ENCODE assay signal across 8 mouse cellular contexts in the genomic region with DNA sequence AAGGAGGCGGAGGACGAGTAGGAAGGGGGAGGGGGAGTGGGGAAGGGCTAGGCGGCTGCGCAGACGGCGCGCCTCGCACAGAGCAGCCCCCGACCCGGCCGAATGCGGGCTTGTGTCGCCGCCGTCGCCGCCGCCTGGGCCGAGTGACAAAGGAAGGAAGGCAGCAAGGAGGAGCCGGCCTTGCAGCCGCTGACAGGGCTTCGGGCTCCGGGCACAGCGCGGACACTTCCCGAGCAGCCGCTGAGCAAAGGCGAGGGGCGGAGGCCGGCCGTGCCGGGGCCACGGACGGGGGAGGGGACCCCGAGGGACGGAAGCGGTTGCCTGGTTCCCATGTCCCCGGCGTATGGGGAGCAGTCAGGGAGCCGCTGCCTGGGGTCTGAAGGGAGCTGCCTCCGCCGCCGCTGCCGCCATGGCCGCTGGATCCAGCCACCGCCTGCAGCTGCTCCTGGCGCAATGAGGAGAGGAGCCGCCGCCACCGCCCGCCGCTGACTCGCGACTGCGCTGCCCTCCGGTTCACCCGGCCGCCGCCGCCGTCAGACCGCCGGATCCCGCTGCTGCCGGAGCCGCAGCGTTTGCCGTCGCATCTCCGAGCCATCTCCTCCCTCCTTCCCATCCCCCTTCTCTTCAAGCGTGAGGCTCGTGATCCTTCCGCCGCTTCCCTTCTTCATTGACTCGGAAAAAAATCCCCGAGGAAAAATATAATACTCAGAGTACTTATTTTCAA. TPM values are rescaled to one million over a fixed set of nuclear protein-coding genes. Genes with fewer than 3 reads are reported as not detected.
DNase-seq lines count a peak whose midpoint lies in the region; ATAC-seq and TF ChIP-seq lines count a peak whose summit lies in the region.

No protein-coding gene starts in this region.

- H3K4me2 ChIP-seq in heart, embryonic 15.5 days = peak overlapping the region; percentile 78
- peak overlapping the region; percentile 64 for H3K4me2 ChIP-seq in intestine, embryonic 14.5 days (ENCODE audit: low read length)
- H3K4me2 ChIP-seq in midbrain, embryonic 13.5 days (replicated peaks) = peak overlapping the region; percentile 30

- no peak for DNase-seq in heart, postnatal 25 days (ENCODE audit: low spot score)
- no peak for DNase-seq in embryonic facial prominence, embryonic 10.5 days (ENCODE audit: low spot score)
- DNase-seq in intestine, embryonic 14.5 days (ENCODE audit: low spot score) = no peak
- no peak for DNase-seq in layer of hippocampus, adult 9-11 months
- DNase-seq in right cerebral cortex, postnatal 36 days (ENCODE audit: low spot score in 2 of 2) = no peak

- no peaks in the 10 kb centered on the region for H3K36me3 ChIP-seq in heart, embryonic 15.5 days
- H3K36me3 ChIP-seq in E14TG2a.4 (ENCODE audit: insufficient read depth, low read length) = peaks cover 5% of the 10 kb centered on the region; the same call in 1 of the 2 replicates
- H3K36me3 ChIP-seq in embryonic facial prominence, embryonic 10.5 days (replicated peaks) = peaks cover 4% of the 10 kb centered on the region
- H3K36me3 ChIP-seq in intestine, embryonic 14.5 days (ENCODE audit: control insufficient read depth, insufficient read depth, low read length) = no peaks in the 10 kb centered on the region
- H3K36me3 ChIP-seq in midbrain, embryonic 13.5 days = no peaks in the 10 kb centered on the region; the same call in 1 of the 2 replicates

- peak; percentile 5 for ATAC-seq in heart, embryonic 15.5 days (replicated peaks; ENCODE audit: insufficient number of reproducible peaks, insufficient read depth, low FRiP score, low read depth)
- ATAC-seq in intestine, embryonic 14.5 days (replicated peaks; ENCODE audit: low FRiP score, low TSS enrichment, low read depth) = peak; percentile 19
- ATAC-seq in midbrain, embryonic 13.5 days = no peak

- H3K4me3 ChIP-seq in heart, embryonic 15.5 days = peak overlapping the region; percentile 96
- peak overlapping the region; percentile 98 for H3K4me3 ChIP-seq in E14TG2a.4 (replicated peaks; ENCODE audit: low read length)
- H3K4me3 ChIP-seq in embryonic facial prominence, embryonic 10.5 days = peak overlapping the region; percentile 96
- H3K4me3 ChIP-seq in intestine, embryonic 14.5 days (ENCODE audit: low read depth, low read length) = peak overlapping the region; percentile 77
- H3K4me3 ChIP-seq in midbrain, embryonic 13.5 days (replicated peaks) = peak overlapping the region; percentile 80

- H3K9me3 ChIP-seq in heart, embryonic 15.5 days (replicated peaks) = no peaks in the 10 kb centered on the region
- H3K9me3 ChIP-seq in E14TG2a.4 (ENCODE audit: low read length) = no peaks in the 10 kb centered on the region
- H3K9me3 ChIP-seq in embryonic facial prominence, embryonic 10.5 days = no peaks in the 10 kb centered on the region
- no peaks in the 10 kb centered on the region for H3K9me3 ChIP-seq in intestine, embryonic 14.5 days (ENCODE audit: control insufficient read depth, low read length)
- no peaks in the 10 kb centered on the region for H3K9me3 ChIP-seq in midbrain, embryonic 13.5 days

- no peak for TF ChIP-seq CTCF in E14TG2a.4 (conservative IDR thresholded peaks at IDR 0.05; ENCODE audit: low read length)

- peaks cover 24% of the 10 kb centered on the region for H3K4me1 ChIP-seq in heart, embryonic 15.5 days (replicated peaks)
- peaks cover 49% of the 10 kb centered on the region for H3K4me1 ChIP-seq in E14TG2a.4 (replicated peaks; ENCODE audit: low read depth, low read length)
- peaks cover 32% of the 10 kb centered on the region for H3K4me1 ChIP-seq in embryonic facial prominence, embryonic 10.5 days
- peaks cover 15% of the 10 kb centered on the region; the same call in 1 of the 2 replicates for H3K4me1 ChIP-seq in intestine, embryonic 14.5 days (replicated peaks; ENCODE audit: control insufficient read depth, insufficient read depth, low read length)
- peaks cover 33% of the 10 kb centered on the region for H3K4me1 ChIP-seq in midbrain, embryonic 13.5 days (replicated peaks)

- peak overlapping the region; percentile 100 for H3K27ac ChIP-seq in heart, embryonic 15.5 days
- H3K27ac ChIP-seq in embryonic facial prominence, embryonic 10.5 days (replicated peaks) = peak overlapping the region; percentile 99
- H3K27ac ChIP-seq in intestine, embryonic 14.5 days (ENCODE audit: low read depth) = peak overlapping the region; percentile 100
- peak overlapping the region; percentile 100 for H3K27ac ChIP-seq in midbrain, embryonic 13.5 days

- under 1% methylated on average over 69 of the region's 76 CpGs for WGBS in heart, embryonic 15.5 days
- under 1% methylated on average over 76 of the region's 76 CpGs for WGBS in embryonic facial prominence, embryonic 10.5 days
- under 1% methylated on average over 69 of the region's 76 CpGs for WGBS in intestine, embryonic 14.5 days
- under 1% methylated on average over 76 of the region's 76 CpGs for WGBS in midbrain, embryonic 13.5 days

- intact Hi-C loops in heart, postnatal 25 days (cut with DNase I) = loop anchor here (2.0 to 5.0 kb wide), 4 partner anchors 48 to 222 kb away; a partner anchor contains a TSS

- peak overlapping the region; percentile 99 for H3K9ac ChIP-seq in heart, embryonic 15.5 days
- peak overlapping the region; percentile 93 for H3K9ac ChIP-seq in intestine, embryonic 14.5 days (ENCODE audit: low read length)
- peak overlapping the region; percentile 98 for H3K9ac ChIP-seq in midbrain, embryonic 13.5 days (replicated peaks)

- no peaks in the 10 kb centered on the region for H3K27me3 ChIP-seq in heart, embryonic 15.5 days
- H3K27me3 ChIP-seq in E14TG2a.4 (ENCODE audit: insufficient read depth, low read length) = no peaks in the 10 kb centered on the region
- H3K27me3 ChIP-seq in embryonic facial prominence, embryonic 10.5 days (replicated peaks; ENCODE audit: low read depth, poor library complexity, severe bottlenecking) = no peaks in the 10 kb centered on the region
- no peaks in the 10 kb centered on the region for H3K27me3 ChIP-seq in intestine, embryonic 14.5 days (replicated peaks; ENCODE audit: control insufficient read depth, insufficient read depth, low read length)
- no peaks in the 10 kb centered on the region for H3K27me3 ChIP-seq in midbrain, embryonic 13.5 days

RNA-seq across cellular contexts. Expression of a gene that starts 0.8 kb away (rescaled TPM):
- polyA plus RNA-seq in heart, embryonic 15.5 days (2015; fragmentation: Nextera tagmentation; extraction: Ambion mirVana) = 38.2 and 40.0 TPM in 2 replicates
- total RNA-seq in heart, postnatal 25 days (2021) = 10 to 100 TPM; 52.7 to 55.2 TPM
- polyA plus RNA-seq in embryonic facial prominence, embryonic 10.5 days (2016; fragmentation: Nextera tagmentation; extraction: Ambion mirVana) = 69.3 and 69.5 TPM in 2 replicates
- polyA plus RNA-seq in intestine, embryonic 14.5 days (2014; fragmentation: Nextera tagmentation; extraction: Ambion mirVana) = 63.9 and 66.0 TPM in 2 replicates
- polyA plus RNA-seq in midbrain, embryonic 13.5 days (2015; fragmentation: Nextera tagmentation; extraction: Ambion mirVana) = 170 and 172 TPM in 2 replicates
